Mouse (Mus musculus) forebrain, embryonic 10.5 days (tissue): ENCODE data around the gene Soat2. TPM values are rescaled to one million over a fixed set of nuclear protein-coding genes. Genes with fewer than 3 reads are reported as not detected.
"Not testable (repeated sequence)": the region's sequence is repeated elsewhere in the genome, so short reads cannot be mapped to it uniquely, and the experiment has no call there.

Source experiments
- DNase-seq: peaks from one replicate; pipeline ENCODE4 v3.0.0-alpha.2; 2017; ENCODE audit warnings: low spot score; ENCODE audit errors: extremely low spot score
- H3K27ac ChIP-seq: fragments of 300-500 bp; sonication (generic); 2 replicates; pipeline ENCODE4 v1.5.1; 2016; ENCODE audit warnings: mild to moderate bottlenecking
- H3K27me3 ChIP-seq: fragments of 300-500 bp; sonication (generic); 2 replicates; pipeline ENCODE4 v1.6.1; 2016; ENCODE audit warnings: mild to moderate bottlenecking; ENCODE audit not compliant: poor library complexity, severe bottlenecking
- H3K36me3 ChIP-seq: fragments of 300-500 bp; sonication (generic); replicated peaks from 2 replicates; pipeline ENCODE4 v1.6.1; 2016; ENCODE audit warnings: mild to moderate bottlenecking, moderate library complexity
- H3K4me1 ChIP-seq: fragments of 300-500 bp; sonication (generic); 2 replicates; pipeline ENCODE4 v1.6.1; 2016
- H3K4me3 ChIP-seq: fragments of 300-500 bp; sonication (generic); 2 replicates; pipeline ENCODE4 v1.5.1; 2016; ENCODE audit warnings: mild to moderate bottlenecking, moderate library complexity
- H3K9me3 ChIP-seq: fragments of 300-500 bp; sonication (generic); 2 replicates; pipeline ENCODE4 v1.6.1; 2016; ENCODE audit warnings: mild to moderate bottlenecking, moderate library complexity
- WGBS: fragments of 180-500 bp; shearing (Covaris S2); methylation state at CpG from one replicate; pipeline ENCODE4 v1.1.7; 2016; 5-methylcytosine and 5-hydroxymethylcytosine counted together
- polyA plus RNA-seq: library from polyadenylated mRNA; unstranded; fragments of >200 nt; fragmentation: Nextera tagmentation; extraction: Ambion mirVana; gene quantifications from 2 replicates; pipeline ENCODE4 v1.2.1, GENCODE M21; 2016

Gene Soat2
- polyA plus RNA-seq, 1 experiment from 2014 or later = 0.09 TPM

- no peak for DNase-seq
- no peaks in the 10 kb centered on the region for H3K36me3 ChIP-seq
- no peak overlapping the region for H3K27ac ChIP-seq
- H3K27me3 ChIP-seq = peaks cover 58% of the 10 kb centered on the region
- no peaks in the 10 kb centered on the region for H3K9me3 ChIP-seq
- no peak overlapping the region for H3K4me3 ChIP-seq
- WGBS = 57% methylated on average over 23 of the region's 23 CpGs
- peaks cover 24% of the 10 kb centered on the region for H3K4me1 ChIP-seq
These were observed 7.1 kb upstream of the Soat2 start for GRCm38 (mm10) chr15:102142914-102143912.

GRCm38 (mm10) chr15:102144274-102144711, 6.0 kb upstream of the Soat2 start, which contains the start of gene Igfbp6:
TSS of gene Igfbp6 (plus strand) at chr15:102144362.
- no peaks in the 10 kb centered on the region for H3K9me3 ChIP-seq
- WGBS = 3% methylated on average over 22 of the region's 22 CpGs
- H3K36me3 ChIP-seq = no peaks in the 10 kb centered on the region
- H3K4me3 ChIP-seq = peak within 1 kb of the TSS; percentile 42
- peaks cover 58% of the 10 kb centered on the region for H3K27me3 ChIP-seq
- H3K4me1 ChIP-seq = peaks cover 28% of the 10 kb centered on the region
- no peak for DNase-seq
- H3K27ac ChIP-seq = peak within 1 kb of the TSS; percentile 62

- WGBS = 10% methylated on average over 19 of the region's 19 CpGs
These were observed 5.6 kb upstream of the Soat2 start for GRCm38 (mm10) chr15:102144726-102145125.

GRCm38 (mm10) chr15:102145330-102145729, 5.0 kb upstream of the Soat2 start:
- 88% methylated on average over 10 of the region's 10 CpGs for WGBS
- no peak for DNase-seq

More at GRCm38 (mm10) chr15:102144726-102145125, 5.6 kb upstream of the Soat2 start:
- Histone ChIP-seq H3K9me3 (no peaks in the 10 kb centered on the region), H3K27me3 (peaks cover 58% of the 10 kb centered on the region), H3K4me3 (peak overlapping the region; percentile 42), H3K27ac (peak overlapping the region; percentile 62), H3K36me3 (no peaks in the 10 kb centered on the region), H3K4me1 (peaks cover 31% of the 10 kb centered on the region)
- no peak for DNase-seq

GRCm38 (mm10) chr15:102146089-102146488, 4.2 kb upstream of the Soat2 start:
- H3K27me3 ChIP-seq = peaks cover 58% of the 10 kb centered on the region
- H3K27ac ChIP-seq = no peak overlapping the region
- WGBS = 84% methylated on average over 5 of the region's 5 CpGs
- H3K36me3 ChIP-seq = no peaks in the 10 kb centered on the region
- peaks cover 38% of the 10 kb centered on the region for H3K4me1 ChIP-seq
- H3K4me3 ChIP-seq = no peak overlapping the region
- H3K9me3 ChIP-seq = no peaks in the 10 kb centered on the region
- no peak for DNase-seq

More at GRCm38 (mm10) chr15:102145330-102145729, 5.0 kb upstream of the Soat2 start:
- H3K9me3 ChIP-seq = no peaks in the 10 kb centered on the region
- peaks cover 34% of the 10 kb centered on the region for H3K4me1 ChIP-seq
- H3K36me3 ChIP-seq = no peaks in the 10 kb centered on the region
- peaks cover 58% of the 10 kb centered on the region for H3K27me3 ChIP-seq
- no peak overlapping the region for H3K27ac ChIP-seq
- H3K4me3 ChIP-seq = no peak overlapping the region

GRCm38 (mm10) chr15:102146882-102147281, 3.4 kb upstream of the Soat2 start:
- Histone ChIP-seq H3K4me3 (no peak overlapping the region), H3K4me1 (peaks cover 38% of the 10 kb centered on the region), H3K27me3 (peaks cover 51% of the 10 kb centered on the region), H3K36me3 (no peaks in the 10 kb centered on the region), H3K9me3 (no peaks in the 10 kb centered on the region), H3K27ac (no peak overlapping the region)
- DNase-seq = no peak
- WGBS = 16% methylated on average over 1 of the region's 1 CpGs

- H3K27ac ChIP-seq = 0 out of 2 replicates have a peak overlapping the region, but pooled peaks have one; percentile 1
- DNase-seq = no peak
- no peak overlapping the region for H3K4me3 ChIP-seq
- H3K4me1 ChIP-seq = peaks cover 41% of the 10 kb centered on the region
- 71% methylated on average over 16 of the region's 16 CpGs for WGBS
- no peaks in the 10 kb centered on the region for H3K9me3 ChIP-seq
- H3K27me3 ChIP-seq = peaks cover 42% of the 10 kb centered on the region
- H3K36me3 ChIP-seq = no peaks in the 10 kb centered on the region
These were observed 2.5 kb upstream of the Soat2 start for GRCm38 (mm10) chr15:102147674-102148402.

GRCm38 (mm10) chr15:102149561-102149960, 765 bp upstream of the Soat2 start:
- H3K36me3 ChIP-seq = no peaks in the 10 kb centered on the region
- H3K27ac ChIP-seq = no peak overlapping the region
- no peaks in the 10 kb centered on the region for H3K9me3 ChIP-seq
- WGBS = 69% methylated on average over 4 of the region's 4 CpGs
- peaks cover 35% of the 10 kb centered on the region for H3K4me1 ChIP-seq
- H3K4me3 ChIP-seq = no peak overlapping the region
- no peak for DNase-seq
- H3K27me3 ChIP-seq = peaks cover 25% of the 10 kb centered on the region

GRCm38 (mm10) chr15:102152646-102153045, 2.3 kb downstream of the Soat2 start:
- Histone ChIP-seq H3K27me3 (peaks cover 5% of the 10 kb centered on the region; the same call in 1 of the 2 replicates), H3K4me3 (no peak overlapping the region), H3K27ac (peak overlapping the region; percentile 9; the same call in 1 of the 2 replicates), H3K9me3 (no peaks in the 10 kb centered on the region), H3K4me1 (peaks cover 38% of the 10 kb centered on the region), H3K36me3 (no peaks in the 10 kb centered on the region)
- no peak for DNase-seq
- WGBS = 35% methylated on average over 4 of the region's 4 CpGs

- 90% methylated on average over 6 of the region's 6 CpGs for WGBS
- not testable (repeated sequence) for H3K27me3 ChIP-seq, DNase-seq, H3K27ac ChIP-seq, H3K9me3 ChIP-seq, H3K4me3 ChIP-seq, H3K36me3 ChIP-seq
- peaks cover 40% of the 10 kb centered on the region for H3K4me1 ChIP-seq
These were observed 4.7 kb downstream of the Soat2 start for GRCm38 (mm10) chr15:102155006-102155405.

- H3K9me3 ChIP-seq = no peaks in the 10 kb centered on the region
These were observed 6.5 kb downstream of the Soat2 start for GRCm38 (mm10) chr15:102156836-102157235.

GRCm38 (mm10) chr15:102160415-102161060, 10.2 kb downstream of the Soat2 start:
- H3K4me3 ChIP-seq = no peak overlapping the region
- H3K27ac ChIP-seq = no peak overlapping the region
- H3K9me3 ChIP-seq = no peaks in the 10 kb centered on the region
- peaks cover 26% of the 10 kb centered on the region for H3K4me1 ChIP-seq
- no peaks in the 10 kb centered on the region for H3K36me3 ChIP-seq
- no peak for DNase-seq
- 0 out of 2 replicates have a peak, but pooled peaks cover 9% of the 10 kb centered on the region for H3K27me3 ChIP-seq
- WGBS = 62% methylated on average over 27 of the region's 27 CpGs

More at GRCm38 (mm10) chr15:102156836-102157235, 6.5 kb downstream of the Soat2 start:
- peaks cover 37% of the 10 kb centered on the region for H3K4me1 ChIP-seq
- H3K4me3 ChIP-seq = 0 out of 2 replicates have a peak overlapping the region, but pooled peaks have one; percentile 16
- peak overlapping the region; percentile 69 for H3K27ac ChIP-seq
- H3K27me3 ChIP-seq = 0 out of 2 replicates have a peak, but pooled peaks cover 9% of the 10 kb centered on the region
- no peak for DNase-seq
- H3K36me3 ChIP-seq = no peaks in the 10 kb centered on the region
- WGBS = 34% methylated on average over 20 of the region's 20 CpGs
